33 mouse cellular contexts compared by ENCODE assay signal in the genomic region with DNA sequence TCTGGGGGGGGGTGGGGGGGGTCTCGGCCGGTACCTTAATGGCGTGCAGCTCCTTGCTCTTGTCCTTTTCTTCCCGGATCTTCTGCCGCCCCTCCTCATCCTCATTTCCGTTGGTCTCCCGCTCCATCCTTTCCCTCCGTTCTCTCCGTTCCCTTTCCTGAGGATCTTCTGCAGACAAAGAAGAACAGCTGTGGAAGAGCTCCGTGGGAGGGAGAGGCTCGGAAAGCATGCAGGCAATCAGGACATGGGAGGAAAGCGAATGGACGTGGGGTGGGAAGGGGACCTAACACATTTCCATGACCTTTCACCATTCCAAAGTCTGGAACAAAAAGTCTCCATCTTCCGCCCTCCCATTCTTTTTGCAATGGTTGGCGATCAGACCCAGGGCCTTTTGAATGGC. TPM values are rescaled to one million over a fixed set of nuclear protein-coding genes. Genes with fewer than 3 reads are reported as not detected.
"Had no signal": no experiment of that assay in that cellular context is flagged by ENCODE, and none has a peak within 500 bp of the region (broad histone marks: within the 10 kb centered on the region; RNA-seq: fewer than 3 reads in every experiment).

No protein-coding gene starts in this region.

- H3K4me3 ChIP-seq: embryonic facial prominence, embryonic 10.5 days; embryonic facial prominence, embryonic 12.5 days; embryonic facial prominence, embryonic 13.5 days; embryonic facial prominence, embryonic 15.5 days; erythroblast, embryonic 14.5 days; forebrain, embryonic 12.5 days; forebrain, embryonic 13.5 days; forebrain, embryonic 15.5 days; gastrocnemius, adult 2 months; heart, adult 2 months; heart, embryonic 10.5 days had no signal

- ATAC-seq: forebrain, embryonic 13.5 days; forebrain, embryonic 14.5 days; forebrain, embryonic 15.5 days; forebrain, embryonic 16.5 days; forebrain, postnatal 0 days had no signal

- H3K4me1 ChIP-seq: embryonic facial prominence, embryonic 10.5 days; embryonic facial prominence, embryonic 12.5 days; embryonic facial prominence, embryonic 13.5 days; embryonic facial prominence, embryonic 15.5 days; forebrain, embryonic 12.5 days; forebrain, embryonic 13.5 days; forebrain, embryonic 15.5 days; heart, embryonic 10.5 days had no signal

- H3K27ac ChIP-seq: embryonic facial prominence, embryonic 10.5 days; embryonic facial prominence, embryonic 12.5 days; embryonic facial prominence, embryonic 13.5 days; embryonic facial prominence, embryonic 15.5 days; forebrain, embryonic 12.5 days; forebrain, embryonic 13.5 days; forebrain, embryonic 15.5 days; gastrocnemius, adult 2 months; heart, adult 2 months; heart, embryonic 10.5 days had no signal

- H3K9me3 ChIP-seq: embryonic facial prominence, embryonic 10.5 days; embryonic facial prominence, embryonic 12.5 days; embryonic facial prominence, embryonic 13.5 days; embryonic facial prominence, embryonic 15.5 days; forebrain, embryonic 12.5 days; forebrain, embryonic 13.5 days; forebrain, embryonic 15.5 days; heart, embryonic 10.5 days had no signal

- H3K27me3 ChIP-seq: embryonic facial prominence, embryonic 12.5 days; embryonic facial prominence, embryonic 13.5 days; embryonic facial prominence, embryonic 15.5 days; forebrain, embryonic 12.5 days; forebrain, embryonic 13.5 days; forebrain, embryonic 15.5 days had no signal

- DNase-seq: cerebellum, adult 8-10 months; cerebellum, adult 9-10 months; cerebellum, adult 9-11 months; cerebellum, postnatal 10 days; cerebellum, postnatal 14 days; cerebellum, postnatal 25 days; cerebellum, postnatal 36 days; embryo, embryonic 11 days; forebrain, postnatal 0 days; gastrocnemius, adult 2 months; gastrocnemius, postnatal 10 days; gastrocnemius, postnatal 14 days; gastrocnemius, postnatal 25 days; gastrocnemius, postnatal 36 days; heart, adult 11 months; heart, adult 18-20 months; heart, adult 2 months had no signal

RNA-seq across cellular contexts. Expression of gene Cacnb3, which starts 20.8 kb away (rescaled TPM):
- total RNA-seq: common myeloid progenitor, adult 5-6 weeks; granulocyte monocyte progenitor cell, adult 5-6 weeks had no signal
- polyA plus RNA-seq: erythroblast, embryonic 14.5 days had no signal

RNA-seq across cellular contexts. Expression of gene Rnd1, which starts 25.8 kb away (rescaled TPM):
- polyA plus RNA-seq: erythroblast, embryonic 14.5 days had no signal

RNA-seq across cellular contexts. Expression of gene Ccdc65, which starts 56.6 kb away (rescaled TPM):
- total RNA-seq: common myeloid progenitor, adult 5-6 weeks; gastrocnemius, adult 18-20 months; gastrocnemius, adult 2 months; gastrocnemius, adult 8-10 months; gastrocnemius, postnatal 10 days; gastrocnemius, postnatal 14 days; gastrocnemius, postnatal 25 days; gastrocnemius, postnatal 36 days; gastrocnemius, postnatal 4 days; granulocyte monocyte progenitor cell, adult 5-6 weeks had no signal
- polyA plus RNA-seq: erythroblast, embryonic 14.5 days had no signal
